Mouse (Mus musculus): ENCODE data around the gene Slc25a39.

DNA sequence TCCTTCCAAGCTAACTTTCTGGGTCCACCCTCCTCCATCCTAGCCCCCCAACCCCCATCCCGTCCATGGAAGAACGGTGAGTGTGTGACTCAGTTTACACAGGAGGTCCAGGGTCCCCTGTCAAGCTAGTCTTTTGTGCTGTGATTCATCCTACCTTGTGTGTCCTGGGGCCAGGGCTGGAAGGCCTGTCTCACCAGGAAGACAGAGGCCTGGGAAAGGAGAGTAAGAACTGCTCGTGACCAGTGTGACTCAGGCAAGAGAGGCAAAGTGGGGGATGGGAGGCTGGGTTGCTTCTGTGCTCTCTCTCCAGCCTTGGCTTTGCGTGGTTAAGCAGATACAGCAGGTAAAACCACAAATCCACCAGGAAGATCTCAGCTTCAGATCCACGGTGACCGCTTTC lies 16.9 kb upstream of the Slc25a39 start:
- TF ChIP-seq CTCF (conservative IDR thresholded peaks at IDR 0.05; ENCODE audit: insufficient read depth, insufficient read length, low read depth, low read length) (no peak), POLR2A (IDR thresholded peaks at IDR 0.05; ENCODE audit: low read depth, low read length) (no peak)

Data from kidney, adult 2 months (tissue).